Mouse (Mus musculus): Measurements from ENCODE around the gene Smco3.

Smco3 gene

GRCm38 (mm10) chr6:136847267-136847666, 12.0 kb upstream of the Smco3 start:
- no peak for DNase-seq (ENCODE audit: extremely low spot score, low spot score)

DNA sequence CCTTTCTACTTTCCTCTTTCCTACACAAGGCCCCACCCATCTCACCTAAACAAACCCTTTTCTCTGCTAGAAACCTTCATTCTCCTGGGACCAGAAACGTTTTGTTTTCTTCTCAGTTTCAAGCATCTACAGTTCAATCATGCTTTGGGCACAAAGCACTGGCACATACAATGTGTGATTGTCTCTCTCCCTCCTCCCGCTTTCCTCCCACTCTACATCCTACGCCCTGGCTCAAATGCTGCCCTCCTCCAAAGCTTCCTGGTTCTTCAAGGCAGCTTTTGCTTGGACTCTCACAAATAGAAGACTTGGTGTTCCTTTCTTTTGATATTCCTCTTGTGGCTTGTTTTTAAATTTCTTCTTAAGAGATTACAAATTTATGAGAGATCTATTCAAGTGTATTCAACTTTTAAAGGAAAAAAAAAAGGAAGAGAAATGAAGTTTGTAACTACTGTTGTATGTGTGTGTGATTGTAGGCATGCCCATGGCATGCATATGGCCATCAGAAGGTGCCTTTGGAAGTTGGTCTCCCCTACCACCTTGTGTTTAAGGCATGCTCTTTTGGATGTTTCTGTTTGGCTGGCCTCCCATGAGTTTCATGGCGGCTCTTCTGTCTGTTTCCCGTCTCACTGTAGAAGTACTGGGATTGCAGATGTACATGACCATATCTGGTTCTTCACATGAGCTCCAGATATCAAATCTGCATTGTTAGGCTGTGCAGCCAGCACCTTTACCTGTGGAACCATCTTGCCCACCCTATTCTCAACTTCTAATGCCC, 10.6 kb upstream of the Smco3 start:
- DNase-seq (ENCODE audit: extremely low spot score, low spot score), result no peak

DNA sequence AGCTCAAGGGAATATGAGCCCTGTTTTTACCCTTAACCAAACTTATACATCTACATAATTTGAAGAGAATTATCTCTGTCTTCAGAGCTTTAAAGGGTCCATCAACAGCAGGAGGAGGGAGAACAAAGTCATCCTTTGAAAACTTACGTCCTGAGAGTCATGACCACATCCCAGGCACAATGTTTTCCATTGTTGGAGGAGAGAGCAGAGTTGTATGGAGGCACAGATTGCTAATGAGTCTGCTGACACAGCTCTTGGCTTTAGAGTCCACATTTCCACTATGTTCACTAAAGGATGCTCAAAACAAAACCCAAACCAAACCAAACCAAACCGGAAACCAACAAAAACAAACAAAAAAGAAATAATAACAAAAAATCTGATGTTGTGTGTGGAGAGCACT, 9.7 kb upstream of the Smco3 start:
- DNase-seq (ENCODE audit: extremely low spot score, low spot score), result no peak

- DNase-seq (ENCODE audit: extremely low spot score, low spot score), result no peak
These were observed 2.1 kb upstream of the Smco3 start for GRCm38 (mm10) chr6:136837323-136837722.

DNA sequence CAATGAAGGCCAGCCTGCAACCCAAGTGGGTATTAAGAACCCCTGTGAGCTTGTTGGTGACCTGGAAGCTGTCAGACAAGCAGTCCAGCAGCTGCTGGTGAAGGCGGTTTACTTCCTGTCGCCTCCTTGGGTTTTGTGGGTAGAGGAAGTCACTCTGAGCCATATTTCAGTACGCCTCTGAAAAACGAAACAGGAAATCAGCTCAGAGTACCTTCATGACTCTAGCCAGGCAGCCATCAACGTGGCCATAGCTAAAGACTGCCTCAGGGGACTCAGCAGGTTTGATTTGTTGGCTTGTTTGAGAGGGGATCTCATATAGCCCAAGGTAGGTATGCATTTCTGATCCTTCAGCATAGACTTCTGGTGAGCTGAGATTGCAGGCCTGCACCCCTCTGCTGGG, 3.5 kb downstream of the Smco3 start:
- DNase-seq (ENCODE audit: extremely low spot score, low spot score), result no peak

- DNase-seq (ENCODE audit: extremely low spot score, low spot score), result no peak
These were observed 6.6 kb downstream of the Smco3 start for GRCm38 (mm10) chr6:136828681-136829080.

DNA sequence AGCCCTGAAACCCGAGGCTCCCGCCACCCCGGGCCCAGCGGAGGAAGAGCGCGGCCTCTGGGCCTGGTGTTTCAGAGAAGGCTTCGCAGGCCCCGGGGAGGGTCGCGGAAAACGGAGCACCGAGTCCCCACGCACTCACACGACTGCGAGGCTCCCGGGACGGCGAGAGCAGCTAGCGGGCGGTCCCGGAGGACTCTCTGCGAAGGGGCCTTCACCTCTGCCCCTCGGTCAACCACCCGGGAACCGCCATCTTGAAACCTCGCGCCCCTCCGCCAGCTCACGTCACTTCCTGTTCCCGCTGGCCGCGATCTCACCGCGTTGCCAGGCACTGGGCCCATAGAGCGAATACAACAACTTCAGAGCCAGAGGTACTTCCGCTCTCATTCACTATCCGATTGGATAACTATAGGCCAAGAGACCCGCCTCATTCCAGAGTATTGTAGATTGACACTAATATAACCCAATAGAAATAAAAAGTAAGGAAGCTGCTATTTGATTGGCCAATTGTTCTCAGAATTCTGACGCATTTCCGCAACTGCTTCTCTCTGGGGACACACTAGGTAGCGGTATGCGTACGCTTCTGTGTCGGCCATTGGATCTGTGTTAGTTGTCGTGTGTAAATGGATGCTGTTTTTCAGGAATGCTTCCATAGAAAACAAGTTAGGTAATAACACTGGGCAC, 7.2 kb downstream of the Smco3 start, which contains the start of gene Wbp11:
Gene Wbp11 (minus strand): TSS at position 353 of the 681 bp plus-strand sequence.
- DNase-seq (ENCODE audit: extremely low spot score, low spot score), result peak; percentile 91

GRCm38 (mm10) chr6:136827516-136827880, 7.8 kb downstream of the Smco3 start, which contains the start of gene BC049715:
BC049715 (plus strand) TSS chr6:136827626.
- DNase-seq (ENCODE audit: extremely low spot score, low spot score), result no peak

GRCm38 (mm10) chr6:136827116-136827515, 8.1 kb downstream of the Smco3 start:
- DNase-seq (ENCODE audit: extremely low spot score, low spot score), result no peak

- no peak for DNase-seq (ENCODE audit: extremely low spot score, low spot score)
These were observed 10.3 kb downstream of the Smco3 start for GRCm38 (mm10) chr6:136824987-136825386.

DNA sequence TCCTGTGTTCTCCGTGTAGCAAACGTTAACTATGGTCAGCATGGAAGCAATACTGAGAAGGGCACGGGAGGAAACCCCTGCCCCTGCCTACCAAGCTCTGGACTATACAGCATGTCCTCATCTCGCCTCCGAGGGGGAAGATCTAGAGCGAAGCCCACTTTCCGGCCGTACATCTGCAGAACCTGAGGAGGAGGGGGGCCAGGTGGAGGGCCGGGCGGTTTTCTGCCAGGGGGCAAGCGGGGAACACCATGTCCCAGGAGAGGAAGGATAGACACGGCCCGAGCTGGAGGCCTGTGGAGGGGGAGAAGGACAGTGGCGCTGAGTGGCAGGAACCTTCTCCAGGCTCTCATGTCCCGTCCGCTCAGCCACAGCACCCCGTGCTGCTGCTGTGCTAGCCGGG, 14.2 kb downstream of the Smco3 start:
- no peak for DNase-seq (ENCODE audit: extremely low spot score, low spot score)

DNA sequence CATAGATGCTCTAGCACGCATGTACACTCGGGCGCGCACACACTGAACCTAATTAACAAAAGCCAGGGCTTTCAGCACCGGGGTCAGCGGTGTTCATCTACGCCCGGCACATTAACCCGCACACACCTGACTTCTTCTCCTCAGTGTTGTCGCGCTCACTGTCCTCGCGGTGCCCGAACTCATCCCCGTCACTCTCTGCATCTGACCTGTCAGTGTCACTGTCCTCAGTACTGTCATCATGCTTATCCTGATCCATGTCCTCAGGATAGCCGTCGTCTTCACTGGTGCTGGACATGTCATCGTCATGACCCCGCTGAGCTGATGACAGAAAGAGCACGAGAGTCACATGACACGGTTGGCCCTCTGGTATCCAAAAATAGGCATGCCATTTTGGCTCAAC, 14.9 kb downstream of the Smco3 start:
- DNase-seq (ENCODE audit: extremely low spot score, low spot score), result no peak

GRCm38 (mm10) chr6:136817549-136817948, 17.7 kb downstream of the Smco3 start:
- no peak for DNase-seq (ENCODE audit: extremely low spot score, low spot score)

- DNase-seq (ENCODE audit: extremely low spot score, low spot score), result no peak
These were observed 18.4 kb downstream of the Smco3 start for GRCm38 (mm10) chr6:136816826-136817225.

GRCm38 (mm10) chr6:136815381-136815780, 19.9 kb downstream of the Smco3 start:
- DNase-seq (ENCODE audit: extremely low spot score, low spot score), result no peak

DNA sequence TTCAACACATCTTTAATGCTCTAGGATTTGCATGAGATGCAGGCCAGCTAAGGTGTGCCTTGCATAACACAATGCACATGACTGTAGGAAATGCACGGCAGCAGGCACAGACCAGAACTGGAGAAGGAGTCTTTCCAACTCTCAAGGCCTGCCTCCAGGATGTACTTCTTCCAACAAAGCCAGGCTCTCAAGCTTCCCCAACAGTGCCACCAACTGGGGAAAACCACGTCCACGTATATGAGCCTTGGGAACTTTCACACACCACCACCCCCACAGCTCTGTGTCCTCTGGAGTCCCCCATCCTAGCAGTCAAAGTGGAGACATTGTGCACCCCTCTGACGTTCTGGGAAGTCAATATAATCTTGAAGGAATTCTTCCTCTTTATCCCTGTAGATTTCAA, 22.1 kb downstream of the Smco3 start:
- no peak for DNase-seq (ENCODE audit: extremely low spot score, low spot score)

GRCm38 (mm10) chr6:136811196-136811595, 24.1 kb downstream of the Smco3 start:
- DNase-seq (ENCODE audit: extremely low spot score, low spot score), result no peak

DNA sequence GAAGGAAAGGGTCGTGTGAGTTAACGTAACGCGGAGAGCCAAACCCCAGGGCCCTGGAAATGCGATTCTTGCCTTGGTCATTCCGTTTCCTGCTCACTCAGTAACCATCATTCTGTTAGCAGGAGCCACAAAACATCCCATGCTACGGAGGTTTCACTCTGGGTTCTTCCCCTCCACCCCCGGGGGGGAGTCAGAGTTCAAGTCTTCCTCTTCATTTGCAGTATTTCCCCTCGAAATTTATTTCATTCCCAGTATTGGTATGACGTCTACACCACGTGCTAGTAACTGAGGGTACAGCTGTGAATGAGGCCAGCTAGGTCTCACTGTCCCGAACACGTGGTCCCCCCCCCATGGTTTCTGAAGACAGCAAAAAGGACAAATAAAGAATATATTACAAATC, 25.6 kb downstream of the Smco3 start:
- no peak for DNase-seq (ENCODE audit: extremely low spot score, low spot score)

- no peak for DNase-seq (ENCODE audit: extremely low spot score, low spot score)
These were observed 26.2 kb downstream of the Smco3 start for GRCm38 (mm10) chr6:136809077-136809476.

DNA sequence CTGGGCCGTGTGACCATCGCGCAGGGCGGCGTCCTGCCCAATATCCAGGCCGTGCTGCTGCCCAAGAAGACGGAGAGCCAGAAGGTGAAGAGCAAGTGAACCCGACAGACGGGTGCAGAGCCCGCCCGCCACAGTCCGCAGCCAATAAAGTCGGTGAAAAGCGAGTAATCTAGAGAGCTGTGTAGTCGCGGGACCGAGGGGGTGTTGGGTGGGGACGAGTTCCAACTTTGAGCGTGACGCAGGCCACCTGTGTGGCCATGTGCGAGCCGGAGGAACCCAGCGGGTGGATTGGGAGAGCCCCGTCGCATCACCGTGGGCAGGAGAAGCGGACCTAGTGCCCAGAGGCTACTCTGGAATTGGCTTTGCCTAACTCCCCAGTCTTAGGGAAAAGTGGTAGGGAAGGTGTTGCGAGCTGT, 26.6 kb downstream of the Smco3 start:
- DNase-seq (ENCODE audit: extremely low spot score, low spot score), result peak; percentile 53

- DNase-seq (ENCODE audit: extremely low spot score, low spot score), result peak; percentile 96
These were observed 27.2 kb downstream of the Smco3 start, which contains the start of gene H2afj for GRCm38 (mm10) chr6:136808014-136808417. H2afj (plus strand) TSS chr6:136808244.

- peak; percentile 32 for DNase-seq (ENCODE audit: extremely low spot score, low spot score)
These were observed 27.7 kb downstream of the Smco3 start for GRCm38 (mm10) chr6:136807395-136808013.
